Mouse (Mus musculus): Measurements from ENCODE around the gene Psg21. TPM values are rescaled to one million over a fixed set of nuclear protein-coding genes. Genes with fewer than 3 reads are reported as not detected.

The Psg21 gene
- 0.08 and 0.51 TPM in 2 replicates for polyA plus RNA-seq (2012; rRNA removed)

GRCm38 (mm10) chr7:18656625-18657024 lies at the start of gene Psg21:
Gene Psg21 (minus strand): TSS chr7:18656725.

DNA sequence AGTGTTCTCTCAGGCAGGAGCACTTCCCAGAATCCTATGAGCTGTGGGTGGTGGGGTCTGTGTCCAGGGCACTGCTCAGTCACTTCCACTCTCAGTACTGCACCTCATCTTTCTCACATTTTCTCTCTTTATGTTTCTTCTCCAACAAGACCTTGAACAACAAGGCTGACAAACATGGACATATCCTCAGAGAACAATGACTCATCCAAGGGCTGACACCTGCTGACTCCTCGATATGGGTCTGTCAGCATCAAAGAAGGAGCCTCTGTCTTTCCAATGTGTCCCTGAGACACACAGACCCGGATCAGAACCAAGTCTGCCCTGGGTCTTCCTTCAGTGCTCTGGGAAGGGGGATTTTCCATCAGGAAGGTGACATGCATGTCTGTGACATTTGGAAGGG lies 29.6 kb upstream of the Psg21 start, which contains the start of gene Psg20:
Gene Psg20 (minus strand): TSS at position 101 of the 400 bp plus-strand sequence.

DNA sequence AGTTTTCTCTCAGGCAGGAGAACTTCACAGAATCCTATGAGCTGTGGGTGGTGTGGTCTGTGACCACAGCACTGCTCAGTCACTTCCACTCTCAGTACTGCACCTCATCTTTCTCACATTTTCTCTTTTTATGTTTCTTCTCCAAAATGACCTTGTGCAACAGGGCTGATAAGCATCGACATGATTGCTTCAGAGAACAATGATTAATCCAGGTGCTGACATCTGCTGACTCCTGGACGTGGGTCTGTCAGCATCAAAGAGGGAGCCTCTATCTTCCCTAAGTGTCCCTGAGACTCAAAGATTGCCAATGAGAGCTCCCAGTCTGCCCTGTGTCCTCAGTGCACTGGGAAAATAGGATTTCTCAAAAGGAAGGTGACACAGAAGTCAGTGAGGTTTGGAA lies 40.1 kb downstream of the Psg21 start, which contains the start of gene Psg23:
Gene Psg23 (minus strand): TSS at position 101 of the 400 bp plus-strand sequence.

Other genes starting within 250 kb of the Psg21 start
- gene Psg28, start 224.7 kb downstream of the Psg21 start, polyA plus RNA-seq (2012; rRNA removed) = 0.02 and 0.09 TPM in 2 replicates
- gene Psg26, start 172.5 kb downstream of the Psg21 start, polyA plus RNA-seq (2012; rRNA removed) = 0.02 TPM in 1 of 2 replicates, not detected in the other
- 0.01 and 0.02 TPM in 2 replicates for gene Psg25, start 124.5 kb downstream of the Psg21 start, polyA plus RNA-seq (2012; rRNA removed)
- gene Psg27, start 89.4 kb downstream of the Psg21 start, polyA plus RNA-seq (2012; rRNA removed) = 0.03 and 0.20 TPM in 2 replicates
- 0.07 and 0.30 TPM in 2 replicates for gene Psg23, start 40.2 kb downstream of the Psg21 start, polyA plus RNA-seq (2012; rRNA removed)
- gene Psg20, start 29.5 kb upstream of the Psg21 start, polyA plus RNA-seq (2012; rRNA removed) = not detected in 2 replicates
- 0.01 and 0.03 TPM in 2 replicates for gene Psg22, start 61.4 kb upstream of the Psg21 start, polyA plus RNA-seq (2012; rRNA removed)
- gene Psg19, start 141.8 kb upstream of the Psg21 start, polyA plus RNA-seq (2012; rRNA removed) = 0.02 TPM in 1 of 2 replicates, not detected in the other
- 0.02 and 0.06 TPM in 2 replicates for gene Psg17, start 164.9 kb upstream of the Psg21 start, polyA plus RNA-seq (2012; rRNA removed)
- 0.19 and 0.20 TPM in 2 replicates for gene Mill2, start 183.2 kb upstream of the Psg21 start, polyA plus RNA-seq (2012; rRNA removed)
- gene Pglyrp1, start 214.6 kb upstream of the Psg21 start, polyA plus RNA-seq (2012; rRNA removed) = 7.8 and 13.9 TPM in 2 replicates